Mouse (Mus musculus) CD4-positive helper T cell, adult 2 months (primary cell): Measurements from ENCODE around the gene Creld2.
"Not testable (repeated sequence)": the region's sequence is repeated elsewhere in the genome, so short reads cannot be mapped to it uniquely, and the experiment has no call there.

Experiments used
- DNase-seq: peaks from one replicate; pipeline ENCODE4 v3.0.0-alpha.2; 2012; ENCODE audit warnings: low read depth, missing footprints, low spot score

Creld2 gene

DNA sequence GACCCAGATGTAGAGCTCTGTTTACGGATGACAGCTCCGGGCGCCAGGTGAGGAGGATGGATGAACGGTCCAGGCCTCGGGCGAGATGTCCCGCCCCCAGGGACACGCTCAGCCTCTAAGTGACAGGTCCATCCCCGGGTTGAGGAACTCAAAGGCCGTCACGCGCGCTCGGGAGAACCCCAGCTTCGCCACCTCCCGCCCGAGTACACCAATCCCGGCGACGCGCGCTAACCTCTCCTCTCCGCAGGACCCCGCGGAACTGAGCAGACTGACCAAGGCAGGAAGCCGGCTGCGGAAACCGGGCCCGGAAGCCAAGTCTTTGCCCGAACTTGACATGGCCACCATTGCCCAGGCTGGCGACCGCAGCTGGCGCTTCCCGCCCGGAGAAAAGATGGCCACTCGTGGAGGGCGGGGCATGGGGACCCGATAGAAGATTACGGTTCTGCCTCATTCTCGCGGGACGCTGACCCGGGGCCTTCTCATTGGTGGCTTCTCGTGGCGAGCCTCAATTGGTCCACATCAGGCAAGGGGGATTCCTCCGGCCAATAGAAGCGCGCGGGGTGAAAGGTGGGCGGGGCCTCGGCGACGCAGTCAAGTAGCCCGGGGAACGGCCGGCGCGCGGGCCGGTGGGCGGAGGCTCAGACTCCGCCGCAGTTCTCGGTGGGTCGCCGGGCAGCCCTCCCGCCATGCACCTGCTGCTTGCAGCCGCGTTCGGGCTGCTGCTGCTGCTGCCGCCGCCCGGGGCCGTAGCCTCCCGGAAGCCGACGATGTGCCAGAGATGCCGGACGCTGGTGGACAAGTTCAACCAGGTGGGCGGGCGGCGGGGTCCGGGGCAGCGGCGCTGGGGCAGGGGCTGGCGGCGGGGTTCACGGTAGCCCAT, at the start of gene Creld2, which contains the start of gene Alg12:
Gene Creld2 (plus strand): TSS at position 621 of the 880 bp plus-strand sequence.
Gene Alg12 (minus strand): TSS at position 293 of the 880 bp plus-strand sequence.
- DNase-seq = peak; percentile 99

DNA sequence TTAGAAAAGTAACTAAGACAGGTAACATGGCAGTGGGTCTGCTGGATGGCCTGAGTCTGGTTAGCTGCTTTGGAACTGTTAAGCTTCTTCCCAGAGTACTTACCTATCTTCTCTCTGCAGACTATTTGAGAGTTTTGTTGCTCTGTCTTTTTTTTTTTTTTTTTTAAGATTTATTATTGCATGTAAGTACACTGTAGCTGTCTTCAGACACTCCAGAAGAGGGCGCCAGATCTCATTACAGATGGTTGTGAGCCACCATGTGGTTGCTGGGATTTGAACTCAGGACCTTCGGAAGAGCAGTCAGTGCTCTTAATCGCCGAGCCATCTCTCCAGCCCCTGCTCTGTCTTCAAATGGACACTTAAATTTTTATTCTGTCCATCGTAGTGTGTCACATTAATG, 44.8 kb upstream of the Creld2 start:
- DNase-seq = not testable (repeated sequence)

DNA sequence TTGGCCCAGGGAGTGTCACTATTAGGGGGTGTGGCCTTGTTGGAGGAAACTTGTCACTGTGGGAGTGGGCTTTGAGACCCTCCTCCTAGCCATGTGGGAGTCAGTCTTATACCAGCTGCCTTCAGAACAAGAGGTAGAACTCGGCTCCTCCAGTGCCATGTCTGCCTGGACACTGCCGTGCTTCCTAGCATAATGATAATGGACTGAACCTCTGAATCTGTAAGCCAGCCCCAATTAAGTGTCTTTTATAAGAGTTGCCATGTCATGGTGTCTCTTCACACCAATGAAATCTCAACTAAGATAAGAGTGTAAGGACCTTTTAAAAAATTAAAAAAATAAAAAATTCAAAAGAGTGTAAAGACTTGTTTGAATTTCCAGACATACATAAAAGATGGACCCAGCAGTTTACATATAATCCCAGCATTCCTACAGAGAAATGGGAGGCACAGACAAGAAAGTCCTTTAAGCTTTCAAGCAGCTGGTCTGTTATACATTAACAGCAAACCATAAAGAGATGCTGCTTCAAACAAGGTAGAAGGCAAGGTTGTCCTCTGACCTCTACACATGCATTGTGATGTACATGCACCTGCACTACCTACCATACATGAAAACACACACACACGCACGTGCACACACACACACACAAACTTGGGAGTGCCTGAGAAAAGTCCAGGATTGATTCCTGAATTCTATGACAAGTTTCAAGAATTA, 27.2 kb upstream of the Creld2 start:
- DNase-seq = no peak

- DNase-seq = not testable (repeated sequence)
These were observed 24.7 kb upstream of the Creld2 start for GRCm38 (mm10) chr15:88794729-88795128.

- no peak for DNase-seq
These were observed 19.5 kb upstream of the Creld2 start for GRCm38 (mm10) chr15:88799950-88800371.

DNA sequence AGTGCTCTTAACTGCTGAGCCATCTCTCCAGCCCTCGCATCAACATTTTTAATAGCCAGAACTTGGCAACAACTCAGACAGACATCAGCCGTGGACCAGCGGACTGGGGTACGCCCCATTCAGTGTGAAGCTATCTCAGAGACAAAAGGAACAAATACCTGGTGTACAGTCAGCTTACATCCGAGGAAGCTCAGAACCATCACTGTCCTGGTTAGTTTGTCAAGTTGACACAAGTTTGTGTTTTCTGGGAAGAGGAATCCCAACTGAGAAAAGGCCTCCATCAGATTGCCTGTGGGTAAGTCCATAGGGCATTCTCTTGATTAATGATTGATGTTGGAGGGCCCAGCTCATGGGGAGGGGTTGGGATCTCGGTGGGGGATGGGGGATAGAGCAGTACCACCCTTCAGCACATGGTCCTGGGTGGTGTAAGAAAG, 18.5 kb upstream of the Creld2 start:
- DNase-seq = no peak

DNA sequence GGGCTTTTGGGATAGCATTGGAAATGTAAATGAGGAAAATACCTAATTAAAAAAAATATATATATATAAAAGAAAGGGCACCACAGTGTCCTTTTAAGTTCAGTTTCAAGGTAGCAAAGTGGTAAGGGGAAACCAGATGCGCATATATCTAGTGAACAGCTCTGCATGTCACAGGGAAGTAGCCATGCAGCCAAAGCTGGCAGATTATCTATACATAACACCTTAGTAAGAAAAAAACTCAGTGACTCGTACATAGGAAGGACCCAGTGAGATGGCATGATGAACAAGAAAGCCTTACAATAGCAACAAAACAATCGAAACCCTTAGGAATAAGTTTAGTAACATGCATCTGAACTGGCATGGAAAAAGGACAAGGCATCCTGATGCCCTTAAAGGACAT, 17.5 kb upstream of the Creld2 start:
- DNase-seq = no peak

- no peak for DNase-seq
These were observed 17.1 kb upstream of the Creld2 start for GRCm38 (mm10) chr15:88802348-88802747.

- no peak for DNase-seq
These were observed 11.3 kb upstream of the Creld2 start for GRCm38 (mm10) chr15:88808121-88808520.

DNA sequence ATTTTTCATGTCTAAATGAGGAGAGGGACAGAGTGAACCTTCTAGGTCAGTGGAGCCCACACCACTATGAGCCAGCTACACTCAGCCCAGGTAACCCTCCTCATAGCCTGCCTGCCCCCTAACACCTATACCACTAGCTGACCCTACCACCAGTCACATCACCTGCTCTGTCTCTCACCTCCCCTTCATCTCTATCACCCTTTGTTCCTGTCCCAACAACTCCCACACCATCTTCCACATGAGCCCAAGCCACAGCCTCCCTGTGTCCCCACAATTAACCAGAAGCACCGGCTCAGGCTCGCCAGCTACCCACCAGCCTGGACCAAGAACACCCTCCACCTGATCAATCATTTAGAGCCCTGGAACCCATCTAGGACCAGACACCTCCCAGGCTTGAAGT, 9.1 kb upstream of the Creld2 start:
- DNase-seq = no peak

GRCm38 (mm10) chr15:88813262-88813661, 6.2 kb upstream of the Creld2 start:
- DNase-seq = no peak

DNA sequence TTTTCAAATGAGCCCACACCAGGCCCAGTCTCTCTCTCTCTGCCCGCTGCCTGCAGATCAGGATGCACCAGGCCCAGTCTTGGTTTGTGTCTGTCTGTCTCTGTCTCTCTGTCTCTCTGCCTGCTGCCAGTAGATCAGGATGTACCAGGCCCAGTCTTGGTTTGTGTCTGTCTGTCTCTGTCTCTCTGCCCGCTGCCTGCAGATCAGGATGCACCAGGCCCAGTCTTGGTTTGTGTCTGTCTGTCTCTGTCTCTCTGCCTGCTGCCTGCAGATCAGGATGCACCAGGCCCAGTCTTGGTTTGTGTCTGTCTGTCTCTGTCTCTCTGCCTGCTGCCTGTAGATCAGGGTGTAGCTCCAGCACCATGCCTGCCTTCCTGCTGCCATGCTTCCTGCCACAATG, 5.6 kb upstream of the Creld2 start:
- DNase-seq = not testable (repeated sequence)

- no peak for DNase-seq
These were observed 4.9 kb upstream of the Creld2 start for GRCm38 (mm10) chr15:88814411-88815047.

DNA sequence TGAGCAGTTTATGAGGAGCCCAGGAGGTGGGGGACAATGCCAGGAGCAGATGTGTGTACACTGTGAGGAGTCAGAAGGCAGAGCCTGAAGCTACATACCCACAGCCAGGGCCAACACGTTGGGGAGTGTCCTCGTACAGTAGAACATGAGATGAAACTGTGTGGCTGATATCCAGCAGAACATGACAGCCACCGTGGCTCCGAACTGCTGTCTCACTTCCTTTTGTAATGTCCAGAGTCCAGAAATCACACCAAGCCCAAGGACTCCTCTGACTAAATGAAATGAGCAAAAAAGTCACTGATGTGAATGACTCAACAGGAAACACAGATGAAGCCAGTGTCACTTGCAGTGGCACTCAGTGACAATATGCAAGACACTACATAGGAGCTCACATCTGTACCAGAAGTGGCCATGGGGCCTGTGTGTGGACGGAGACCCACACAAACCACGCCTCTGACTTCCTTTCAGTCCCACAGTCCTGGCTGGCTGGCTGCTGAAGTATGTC, 4.2 kb upstream of the Creld2 start:
- DNase-seq = no peak

- DNase-seq = no peak
These were observed 459 bp downstream of the Creld2 start for GRCm38 (mm10) chr15:88819906-88820303.

DNA sequence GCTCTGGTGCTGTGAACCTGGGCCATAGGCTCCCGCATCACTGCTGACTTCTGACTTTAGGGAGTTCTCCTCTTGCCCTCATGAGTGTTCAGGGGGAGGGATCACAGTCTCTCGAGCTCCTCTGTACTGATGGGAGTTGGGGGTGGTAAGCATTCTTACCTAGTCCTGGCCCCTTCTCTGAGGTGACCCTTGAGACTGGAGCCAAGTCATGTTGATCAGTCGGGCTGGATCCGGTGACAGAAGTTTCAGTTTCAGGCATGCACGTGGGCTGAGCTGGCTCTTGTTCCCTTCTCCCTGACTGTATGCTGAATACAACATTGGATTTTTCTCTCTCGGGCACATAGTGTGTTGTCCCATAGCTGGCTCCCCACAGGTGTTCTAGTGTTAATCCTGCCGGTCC, 2.0 kb downstream of the Creld2 start:
- no peak for DNase-seq

DNA sequence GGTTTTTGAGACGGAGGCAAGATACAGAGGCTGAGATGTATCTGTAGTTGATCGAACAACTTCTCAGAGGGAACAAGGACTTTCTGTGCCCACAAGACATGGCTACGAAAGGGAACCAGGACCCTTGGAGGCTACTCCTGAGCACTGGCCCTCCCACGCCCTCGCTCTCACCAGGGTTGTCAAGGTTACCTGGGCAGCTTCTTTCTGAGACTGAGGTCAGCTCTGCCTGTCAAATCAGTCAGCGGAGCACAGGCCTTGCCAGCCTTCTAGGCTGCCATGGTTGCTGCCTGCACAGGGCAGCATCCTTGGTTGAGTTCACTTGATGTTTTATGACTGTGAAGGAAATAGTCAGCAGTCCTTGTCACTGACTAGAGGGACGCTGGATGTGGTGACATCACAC, 3.1 kb downstream of the Creld2 start:
- no peak for DNase-seq

- DNase-seq = no peak
These were observed 3.9 kb downstream of the Creld2 start for GRCm38 (mm10) chr15:88823376-88823775.

DNA sequence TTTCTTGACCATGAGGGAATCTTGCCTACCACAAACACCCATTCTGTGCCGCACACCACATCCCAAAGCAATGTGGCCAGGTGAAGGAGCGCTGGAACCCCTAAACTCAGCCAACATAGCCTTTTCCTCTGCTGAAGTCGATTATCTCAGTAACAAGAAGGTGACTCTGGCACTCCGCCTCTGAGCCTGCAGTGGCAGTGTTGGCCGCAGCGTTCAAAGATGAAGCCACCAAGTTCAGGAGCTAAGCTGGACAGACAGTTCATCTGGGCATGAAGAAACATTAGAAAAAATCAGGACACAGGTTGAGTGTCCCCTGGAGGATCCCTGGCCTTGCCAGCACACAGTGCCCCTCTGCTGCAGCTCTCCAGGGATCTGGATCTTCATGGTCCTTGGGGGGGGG, 8.0 kb downstream of the Creld2 start:
- no peak for DNase-seq

DNA sequence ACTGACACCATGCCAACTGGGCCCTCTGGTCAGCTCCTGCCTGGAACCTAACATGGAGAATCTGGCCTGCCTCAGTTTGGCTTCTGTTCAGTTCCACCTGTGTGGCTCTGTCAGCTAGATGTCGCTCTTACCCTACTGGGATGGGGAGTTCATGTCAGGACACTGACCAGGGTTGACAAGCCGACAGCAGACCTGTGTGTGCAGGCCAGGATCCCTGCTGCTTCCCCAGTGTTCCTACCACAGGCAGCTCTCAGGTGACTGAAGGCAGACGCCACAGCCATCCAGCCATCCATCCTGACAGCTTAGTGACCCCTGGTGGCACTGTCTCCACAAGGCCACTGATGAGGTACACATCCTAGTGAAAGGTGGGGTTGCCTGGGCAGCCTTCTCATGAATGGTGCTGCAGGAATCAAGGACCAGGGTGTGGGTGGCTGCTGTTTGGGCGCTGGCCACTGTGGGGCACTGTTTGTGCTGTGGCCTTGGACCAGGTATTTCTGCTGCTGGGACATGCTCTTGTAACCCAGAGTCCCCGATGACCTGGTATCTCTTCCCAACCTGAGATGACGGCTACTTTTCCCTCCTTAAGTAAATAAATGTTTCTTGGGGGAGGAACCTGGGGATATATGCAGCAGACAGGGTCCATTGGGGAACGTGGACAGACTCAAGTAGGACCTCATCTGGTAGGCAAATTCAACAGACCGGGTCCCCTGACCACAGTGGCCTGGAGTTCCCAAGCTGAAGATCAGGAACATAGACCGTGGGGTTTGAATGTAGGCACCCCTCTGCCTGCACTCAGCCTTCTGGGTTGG, 8.7 kb downstream of the Creld2 start:
- peak; percentile 55 for DNase-seq
